Mouse (Mus musculus) kidney, embryonic 15.5 days (tissue): ENCODE results near the gene Mpz. TPM values are rescaled to one million over a fixed set of nuclear protein-coding genes. Genes with fewer than 3 reads are reported as not detected.
A peak's percentile ranks its signal among the peaks of the same experiment; 100 is the strongest.
"Not testable (repeated sequence)": the region's sequence is repeated elsewhere in the genome, so short reads cannot be mapped to it uniquely, and the experiment has no call there.

ENCODE experiments used
- ATAC-seq: fragments of 200-750 bp; cut with Nextera tagmentation; replicated peaks from 2 replicates; pipeline ENCODE4 v1.8.0; 2017; ENCODE audit warnings: moderate TSS enrichment; ENCODE audit not compliant: low FRiP score
- H3K27ac ChIP-seq: fragments of 300-500 bp; sonication (generic); 2 replicates; pipeline ENCODE4 v1.5.1; 2015; ENCODE audit warnings: mild to moderate bottlenecking, inconsistent platforms
- H3K27me3 ChIP-seq: fragments of 300-500 bp; sonication (generic); 2 replicates; pipeline ENCODE4 v1.6.1; 2015; ENCODE audit warnings: inconsistent platforms
- H3K36me3 ChIP-seq: fragments of 300-500 bp; sonication (generic); 2 replicates; pipeline ENCODE4 v1.6.1; 2015; ENCODE audit warnings: inconsistent platforms
- H3K4me1 ChIP-seq: fragments of 300-500 bp; sonication (generic); 2 replicates; pipeline ENCODE4 v1.6.1; 2015; ENCODE audit warnings: inconsistent platforms
- H3K4me2 ChIP-seq: fragments of 300-500 bp; sonication (generic); 2 replicates; pipeline ENCODE4 v1.6.1; 2015; ENCODE audit warnings: moderate library complexity, mild to moderate bottlenecking, inconsistent platforms
- H3K4me3 ChIP-seq: fragments of 300-500 bp; sonication (generic); replicated peaks from 2 replicates; pipeline ENCODE4 v1.5.1; 2015; ENCODE audit warnings: mild to moderate bottlenecking, inconsistent platforms
- H3K9ac ChIP-seq: fragments of 300-500 bp; sonication (generic); 2 replicates; pipeline ENCODE4 v1.6.1; 2015; ENCODE audit warnings: mild to moderate bottlenecking, inconsistent platforms
- H3K9me3 ChIP-seq: fragments of 300-500 bp; sonication (generic); replicated peaks from 2 replicates; pipeline ENCODE4 v1.6.1; 2016; ENCODE audit warnings: inconsistent platforms
- WGBS: fragments of 180-500 bp; shearing (Covaris S2); methylation state at CpG from one replicate; pipeline ENCODE4 v1.1.7; 2015; ENCODE audit warnings: mixed read lengths; 5-methylcytosine and 5-hydroxymethylcytosine counted together
- polyA plus RNA-seq: library from polyadenylated mRNA; unstranded; fragments of >200 nt; fragmentation: Nextera tagmentation; extraction: Ambion mirVana; gene quantifications from 2 replicates; pipeline ENCODE4 v1.2.1, GENCODE M21; 2015

Mpz gene
- polyA plus RNA-seq, 1 experiment from 2014 or later: 0.99 TPM

GRCm38 (mm10) chr1:171137486-171138155 lies 12.9 kb upstream of the Mpz start:
- WGBS: 90% methylated on average over 8 of the region's 8 CpGs
- not testable (repeated sequence) for H3K27ac ChIP-seq, H3K4me3 ChIP-seq, H3K9ac ChIP-seq, ATAC-seq, H3K9me3 ChIP-seq, H3K4me1 ChIP-seq, H3K4me2 ChIP-seq, H3K27me3 ChIP-seq
- peaks cover 97% of the 10 kb centered on the region for H3K36me3 ChIP-seq

DNA sequence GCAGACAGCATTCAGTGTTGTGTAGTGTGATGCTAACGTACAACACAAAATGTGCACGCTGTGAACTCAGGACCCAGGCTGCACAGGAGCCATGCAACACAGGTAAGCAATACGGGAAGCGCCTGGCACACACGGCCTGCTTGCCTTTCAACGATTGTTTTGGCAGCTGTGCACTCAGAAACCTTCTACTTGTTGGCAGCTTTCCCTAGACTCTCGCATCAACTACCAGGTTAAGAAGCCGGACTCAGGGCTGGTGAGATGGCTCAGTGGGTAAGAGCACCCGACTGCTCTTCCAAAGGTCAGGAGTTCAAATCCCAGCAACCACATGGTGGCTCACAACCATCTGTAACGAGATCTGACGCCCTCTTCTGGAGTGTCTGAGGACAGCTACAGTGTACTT lies 7.5 kb upstream of the Mpz start:
- H3K4me1 ChIP-seq, ATAC-seq, H3K9me3 ChIP-seq, H3K27me3 ChIP-seq, H3K27ac ChIP-seq, H3K9ac ChIP-seq, H3K4me3 ChIP-seq, H3K4me2 ChIP-seq: not testable (repeated sequence)
- H3K36me3 ChIP-seq: peaks cover 72% of the 10 kb centered on the region
- WGBS: 89% methylated on average over 9 of the region's 11 CpGs

DNA sequence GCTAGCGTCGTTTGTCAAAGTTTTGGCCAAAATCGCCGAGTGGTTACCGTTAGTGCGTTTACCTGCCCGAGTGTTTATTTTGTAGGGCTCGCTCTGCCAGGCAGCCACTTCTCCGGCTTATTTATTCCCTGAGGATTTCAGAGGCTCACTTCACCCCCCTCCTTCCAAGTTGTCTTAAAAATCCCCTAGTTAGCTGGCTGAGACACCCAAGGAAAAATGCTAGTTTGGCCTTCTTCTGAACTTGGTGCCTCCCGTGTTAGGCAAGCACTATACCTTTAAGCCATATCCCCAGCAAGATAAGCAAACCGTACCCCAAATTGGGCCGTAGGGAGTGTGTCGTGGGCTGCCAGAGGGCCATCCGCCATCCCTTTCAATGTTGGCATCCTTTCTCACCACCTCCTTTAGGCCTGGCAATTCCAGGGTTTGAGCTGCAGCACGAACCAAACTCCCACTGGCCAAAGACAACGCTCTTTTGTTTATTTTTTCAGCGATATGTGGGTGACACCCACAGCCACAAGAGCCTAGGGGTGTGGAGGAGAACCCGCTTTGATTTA lies 404 bp downstream of the Mpz start:
- Histone ChIP-seq H3K27ac (peak overlapping the region; percentile 84), H3K9ac (peak overlapping the region; percentile 51), H3K4me1 (peaks cover 18% of the 10 kb centered on the region), H3K27me3 (0 out of 2 replicates have a peak, but pooled peaks cover 3% of the 10 kb centered on the region), H3K36me3 (peaks cover 2% of the 10 kb centered on the region; the same call in 1 of the 2 replicates), H3K9me3 (no peaks in the 10 kb centered on the region), H3K4me2 (peak overlapping the region; percentile 78), H3K4me3 (peak overlapping the region; percentile 83)
- 3% methylated on average over 18 of the region's 18 CpGs for WGBS
- peak; percentile 16; the same call in 1 of the 2 replicates for ATAC-seq

DNA sequence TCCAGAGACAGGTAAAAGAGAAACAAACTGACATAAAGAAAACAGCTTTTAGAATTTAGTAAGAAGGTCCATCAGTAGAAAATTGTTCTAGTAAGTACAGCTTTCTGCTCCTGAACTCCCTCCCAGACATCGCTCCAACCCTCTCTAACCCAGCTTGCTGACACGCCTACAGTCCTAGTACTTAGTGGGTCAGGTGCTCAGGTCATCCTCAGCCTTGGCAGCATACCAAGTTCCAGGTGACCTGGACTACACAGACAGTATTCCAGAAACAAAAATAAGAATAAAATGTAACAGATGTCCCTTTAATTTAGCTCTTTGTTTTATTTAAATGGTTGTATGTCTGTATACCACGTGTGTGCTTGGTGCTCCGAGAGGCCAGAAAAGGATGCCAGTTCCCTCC lies 1.5 kb downstream of the Mpz start:
- no peak overlapping the region for H3K9ac ChIP-seq
- no peaks in the 10 kb centered on the region for H3K9me3 ChIP-seq
- H3K4me3 ChIP-seq: no peak overlapping the region
- H3K36me3 ChIP-seq: no peaks in the 10 kb centered on the region
- peaks cover 18% of the 10 kb centered on the region for H3K4me1 ChIP-seq
- no peak overlapping the region for H3K4me2 ChIP-seq
- 0 out of 2 replicates have a peak, but pooled peaks cover 3% of the 10 kb centered on the region for H3K27me3 ChIP-seq
- WGBS: 75% methylated on average over 4 of the region's 4 CpGs
- ATAC-seq: no peak
- H3K27ac ChIP-seq: no peak overlapping the region

- no peaks in the 10 kb centered on the region for H3K36me3 ChIP-seq
- 71% methylated on average over 3 of the region's 3 CpGs for WGBS
- no peak overlapping the region for H3K4me3 ChIP-seq
- peaks cover 15% of the 10 kb centered on the region for H3K4me1 ChIP-seq
- H3K9ac ChIP-seq: no peak overlapping the region
- ATAC-seq: no peak
- H3K27ac ChIP-seq: no peak overlapping the region
- no peak overlapping the region for H3K4me2 ChIP-seq
- peaks cover 31% of the 10 kb centered on the region for H3K27me3 ChIP-seq
- no peaks in the 10 kb centered on the region for H3K9me3 ChIP-seq
Observed at GRCm38 (mm10) chr1:171156644-171157043, 6.1 kb downstream of the Mpz start.

DNA sequence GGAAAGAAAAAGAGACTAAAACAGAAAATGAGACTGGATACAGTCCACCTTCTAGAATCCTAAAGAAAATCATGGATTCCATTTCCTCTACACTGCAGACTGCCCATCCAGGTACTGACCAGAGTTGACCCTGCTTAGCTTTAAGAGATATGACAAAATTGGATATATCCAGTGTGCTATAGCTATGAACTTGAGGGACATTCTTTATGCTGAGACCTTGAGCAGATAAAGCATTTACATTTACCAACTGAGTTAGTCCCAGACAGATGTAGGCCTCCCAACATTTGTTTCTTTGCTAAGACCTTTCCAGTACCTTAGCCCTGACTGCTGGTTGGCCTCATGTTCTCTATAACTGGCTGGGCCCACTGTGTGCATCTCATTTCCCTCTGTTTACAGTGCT lies 7.5 kb downstream of the Mpz start:
- no peak for ATAC-seq
- Histone ChIP-seq H3K27ac (no peak overlapping the region), H3K4me1 (peaks cover 15% of the 10 kb centered on the region), H3K4me3 (no peak overlapping the region), H3K9me3 (no peaks in the 10 kb centered on the region), H3K9ac (no peak overlapping the region), H3K27me3 (peaks cover 33% of the 10 kb centered on the region), H3K4me2 (no peak overlapping the region), H3K36me3 (no peaks in the 10 kb centered on the region)

DNA sequence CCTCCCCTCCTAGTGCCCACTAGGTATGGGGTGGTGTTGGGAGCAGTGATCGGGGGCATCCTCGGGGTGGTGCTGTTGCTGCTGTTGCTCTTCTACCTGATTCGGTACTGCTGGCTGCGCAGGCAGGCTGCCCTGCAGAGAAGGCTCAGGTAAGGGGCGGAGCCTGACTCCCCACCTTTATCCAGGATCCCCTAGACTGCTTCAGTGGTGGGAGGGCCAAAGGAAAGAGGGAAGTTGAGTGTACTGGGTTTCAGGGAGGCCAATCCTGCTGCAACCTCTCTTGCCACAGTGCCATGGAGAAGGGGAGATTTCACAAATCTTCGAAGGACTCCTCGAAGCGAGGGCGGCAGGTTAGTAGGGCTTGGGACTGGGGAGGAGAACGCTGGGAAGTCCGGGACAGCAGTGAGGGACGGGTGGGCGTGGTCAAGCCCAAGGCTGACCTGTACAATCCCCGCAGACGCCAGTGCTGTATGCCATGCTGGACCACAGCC lies 9.0 kb downstream of the Mpz start:
- WGBS: 6% methylated on average over 15 of the region's 15 CpGs
- Histone ChIP-seq H3K4me2 (peak overlapping the region; percentile 62), H3K27me3 (peaks cover 33% of the 10 kb centered on the region), H3K36me3 (no peaks in the 10 kb centered on the region), H3K27ac (no peak overlapping the region), H3K4me3 (peak overlapping the region; percentile 34), H3K4me1 (peaks cover 15% of the 10 kb centered on the region), H3K9ac (0 out of 2 replicates have a peak overlapping the region, but pooled peaks have one; percentile 23), H3K9me3 (no peaks in the 10 kb centered on the region)
- ATAC-seq: peak; percentile 71; the same call in 1 of the 2 replicates

- H3K27ac ChIP-seq: no peak overlapping the region
- ATAC-seq: no peak
- H3K4me2 ChIP-seq: no peak overlapping the region
- peaks cover 19% of the 10 kb centered on the region for H3K4me1 ChIP-seq
- no peak overlapping the region for H3K9ac ChIP-seq
- peaks cover 30% of the 10 kb centered on the region for H3K27me3 ChIP-seq
- no peak overlapping the region for H3K4me3 ChIP-seq
- 83% methylated on average over 3 of the region's 3 CpGs for WGBS
- no peaks in the 10 kb centered on the region for H3K9me3 ChIP-seq
- no peaks in the 10 kb centered on the region for H3K36me3 ChIP-seq
Observed at GRCm38 (mm10) chr1:171162526-171162925, 12.0 kb downstream of the Mpz start.

- H3K4me3 ChIP-seq: no peak overlapping the region
- peaks cover 22% of the 10 kb centered on the region for H3K4me1 ChIP-seq
- no peak for ATAC-seq
- 37% methylated on average over 3 of the region's 3 CpGs for WGBS
- no peak overlapping the region for H3K4me2 ChIP-seq
- H3K9me3 ChIP-seq: no peaks in the 10 kb centered on the region
- peaks cover 15% of the 10 kb centered on the region for H3K27me3 ChIP-seq
- H3K36me3 ChIP-seq: no peaks in the 10 kb centered on the region
- no peak overlapping the region for H3K9ac ChIP-seq
- no peak overlapping the region for H3K27ac ChIP-seq
Observed at GRCm38 (mm10) chr1:171164258-171164657, 13.7 kb downstream of the Mpz start.

GRCm38 (mm10) chr1:171165629-171166345 lies 15.3 kb downstream of the Mpz start:
- Histone ChIP-seq H3K4me3 (no peak overlapping the region), H3K36me3 (no peaks in the 10 kb centered on the region), H3K9ac (no peak overlapping the region), H3K4me1 (peaks cover 8% of the 10 kb centered on the region; the same call in 1 of the 2 replicates), H3K4me2 (no peak overlapping the region), H3K9me3 (no peaks in the 10 kb centered on the region), H3K27me3 (peaks cover 5% of the 10 kb centered on the region; the same call in 1 of the 2 replicates), H3K27ac (peak overlapping the region; percentile 27; the same call in 1 of the 2 replicates)
- no peak for ATAC-seq
- 58% methylated on average over 5 of the region's 5 CpGs for WGBS

- Histone ChIP-seq H3K36me3 (no peaks in the 10 kb centered on the region), H3K27me3 (no peaks in the 10 kb centered on the region), H3K27ac (no peak overlapping the region), H3K4me2 (no peak overlapping the region), H3K9ac (no peak overlapping the region), H3K9me3 (no peaks in the 10 kb centered on the region), H3K4me3 (no peak overlapping the region), H3K4me1 (peaks cover 7% of the 10 kb centered on the region)
- ATAC-seq: no peak
- WGBS: 88% methylated on average over 12 of the region's 12 CpGs
Observed at GRCm38 (mm10) chr1:171168906-171169305, 18.4 kb downstream of the Mpz start.

DNA sequence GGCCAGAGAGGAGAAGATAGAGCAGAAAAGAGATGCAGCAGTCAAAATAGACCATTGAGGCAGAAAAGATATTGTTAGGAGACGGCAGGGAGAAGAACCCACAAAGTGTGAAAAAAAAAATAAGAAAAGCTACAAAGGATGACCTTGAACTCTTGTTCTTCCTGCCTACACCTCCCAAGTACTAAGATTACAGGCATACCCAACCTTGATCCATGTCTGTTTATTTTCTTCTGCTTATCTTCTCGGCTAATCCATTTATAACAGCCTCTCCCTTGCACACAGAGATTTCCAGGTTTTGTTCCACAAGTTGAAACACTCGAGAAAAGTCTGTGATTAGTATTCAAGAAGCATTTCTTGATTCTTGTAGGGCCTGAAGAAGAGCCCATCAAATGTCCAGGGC lies 19.4 kb downstream of the Mpz start:
- H3K27ac ChIP-seq: no peak overlapping the region
- H3K9ac ChIP-seq: no peak overlapping the region
- no peaks in the 10 kb centered on the region for H3K9me3 ChIP-seq
- no peaks in the 10 kb centered on the region for H3K36me3 ChIP-seq
- H3K4me2 ChIP-seq: no peak overlapping the region
- WGBS: 55% methylated on average over 3 of the region's 3 CpGs
- peaks cover 7% of the 10 kb centered on the region for H3K4me1 ChIP-seq
- no peak overlapping the region for H3K4me3 ChIP-seq
- no peaks in the 10 kb centered on the region for H3K27me3 ChIP-seq
- no peak for ATAC-seq
